Mouse (Mus musculus): ENCODE data around the gene Apoa5. TPM values are rescaled to one million over a fixed set of nuclear protein-coding genes. Genes with fewer than 3 reads are reported as not detected.
"Not testable (repeated sequence)": the region's sequence is repeated elsewhere in the genome, so short reads cannot be mapped to it uniquely, and the experiment has no call there.

Apoa5 gene
- total RNA-seq, 1 experiment from 2014 or later: not detected

DNA sequence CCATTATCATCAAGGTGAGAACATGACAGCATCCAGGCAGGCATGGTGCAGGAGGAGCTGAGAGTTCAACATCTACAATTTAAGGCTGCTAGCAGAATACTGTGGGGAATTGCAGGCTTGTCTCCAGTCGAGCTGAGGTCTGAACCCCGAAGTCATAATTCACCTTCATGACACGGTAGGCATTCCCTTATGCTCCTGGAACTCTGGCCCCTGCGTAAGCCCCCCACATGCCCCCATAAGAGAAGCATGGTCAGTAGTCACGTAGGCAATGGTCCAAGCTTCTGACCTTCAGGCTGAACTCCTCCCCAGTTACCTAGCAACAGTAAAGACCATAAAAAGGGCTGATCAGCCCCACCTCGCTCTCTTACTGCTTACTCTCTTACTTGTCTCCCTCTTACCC, 51.5 kb downstream of the Apoa5 start, which contains the start of gene 4931429L15Rik:
Gene 4931429L15Rik, minus strand, starts transcription at position 101 of the 400 bp plus-strand sequence.
- ATAC-seq (ENCODE audit: extremely low read depth, insufficient number of reproducible peaks, low FRiP score, poor library complexity, severe bottlenecking): not testable (repeated sequence)

DNA sequence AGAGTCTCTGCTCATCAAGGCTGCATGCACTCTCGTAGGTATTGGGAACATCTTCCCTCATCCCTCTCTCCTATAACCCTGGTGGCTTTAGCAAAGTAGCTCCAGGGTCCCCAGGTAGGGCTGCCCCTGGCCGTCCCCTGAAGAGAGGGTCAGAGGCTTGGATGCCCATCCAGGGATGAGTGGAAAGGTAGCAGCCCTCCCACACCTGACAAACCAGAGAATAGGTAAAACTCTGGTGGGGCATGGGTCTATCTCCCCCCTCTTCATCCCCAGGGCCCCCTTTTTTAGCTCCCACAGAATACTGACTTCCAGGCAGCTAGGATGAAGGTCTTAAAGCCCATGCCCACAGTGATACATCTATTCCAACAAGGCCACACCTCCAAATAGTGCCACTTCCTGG, 52.0 kb downstream of the Apoa5 start:
- ATAC-seq (ENCODE audit: extremely low read depth, insufficient number of reproducible peaks, low FRiP score, poor library complexity, severe bottlenecking): no peak

Other genes with a start within 250 kb of the Apoa5 start
- gene Apoa1, start 40.1 kb upstream of the Apoa5 start, total RNA-seq (2017): 0.70 TPM in 1 of 2 replicates, not detected in the other
- not detected in 2 replicates for gene Apoc3, start 33.0 kb upstream of the Apoa5 start, total RNA-seq (2017)
- gene Apoa4, start 27.9 kb upstream of the Apoa5 start, total RNA-seq (2017): not detected in 2 replicates
- 37.8 and 49.3 TPM in 2 replicates for gene Zpr1, start 4.4 kb downstream of the Apoa5 start, total RNA-seq (2017)
- gene Bud13, start 14.4 kb downstream of the Apoa5 start, total RNA-seq (2017): 20.0 and 28.2 TPM in 2 replicates
- not detected in 2 replicates for gene 4931429L15Rik, start 51.4 kb downstream of the Apoa5 start, total RNA-seq (2017)

All from neutrophil, adult 5-6 weeks (primary cell).